Mouse (Mus musculus) heart, adult 11 months (tissue): ENCODE results near the gene Hoxd10.

ENCODE experiments used
- DNase-seq: peaks from one replicate; pipeline ENCODE4 v3.0.0; 2022

The Hoxd10 gene

GRCm38 (mm10) chr2:74667191-74667841 lies 24.4 kb upstream of the Hoxd10 start:
- DNase-seq, result peak; percentile 79

GRCm38 (mm10) chr2:74667842-74668357 lies 23.8 kb upstream of the Hoxd10 start, which contains the start of gene Hoxd13:
Gene Hoxd13, plus strand, starts transcription at chr2:74668310.
- peak; percentile 85 for DNase-seq

- DNase-seq, result peak; percentile 88
Observed at GRCm38 (mm10) chr2:74668370-74669229, 23.1 kb upstream of the Hoxd10 start.

- no peak for DNase-seq
Observed at GRCm38 (mm10) chr2:74669230-74669578, 22.5 kb upstream of the Hoxd10 start.

GRCm38 (mm10) chr2:74669650-74670235 lies 22.0 kb upstream of the Hoxd10 start:
- DNase-seq, result peak; percentile 81

- no peak for DNase-seq
Observed at GRCm38 (mm10) chr2:74670632-74671188, 21.0 kb upstream of the Hoxd10 start.

- DNase-seq, result no peak
Observed at GRCm38 (mm10) chr2:74671847-74672246, 19.9 kb upstream of the Hoxd10 start.

- peak; percentile 91 for DNase-seq
Observed at GRCm38 (mm10) chr2:74672481-74673362, 19.0 kb upstream of the Hoxd10 start.

GRCm38 (mm10) chr2:74673835-74674425 lies 17.8 kb upstream of the Hoxd10 start:
- DNase-seq, result peak; percentile 80

- peak; percentile 83 for DNase-seq
Observed at GRCm38 (mm10) chr2:74674881-74675665, 16.7 kb upstream of the Hoxd10 start, which contains the start of gene Hoxd12. Gene Hoxd12, plus strand, starts transcription at chr2:74675013.

GRCm38 (mm10) chr2:74675666-74676282 lies 15.9 kb upstream of the Hoxd10 start:
- peak; percentile 78 for DNase-seq

GRCm38 (mm10) chr2:74676376-74677052 lies 15.2 kb upstream of the Hoxd10 start:
- DNase-seq, result peak; percentile 74

GRCm38 (mm10) chr2:74677106-74677505 lies 14.6 kb upstream of the Hoxd10 start:
- DNase-seq, result peak; percentile 65

GRCm38 (mm10) chr2:74678891-74679595 lies 12.7 kb upstream of the Hoxd10 start, which contains the start of gene Hoxd11:
Gene Hoxd11, plus strand, starts transcription at chr2:74679557.
- DNase-seq, result peak; percentile 52

GRCm38 (mm10) chr2:74679596-74679971 lies 12.1 kb upstream of the Hoxd10 start:
- DNase-seq, result peak; percentile 79

- no peak for DNase-seq
Observed at GRCm38 (mm10) chr2:74679980-74680379, 11.7 kb upstream of the Hoxd10 start.

GRCm38 (mm10) chr2:74680561-74681398 lies 10.9 kb upstream of the Hoxd10 start:
- DNase-seq, result peak; percentile 53
